Mouse (Mus musculus) yolk sac, embryonic 10.5 days (tissue): Measurements from ENCODE around the gene Add1.
A peak's percentile ranks its signal among the peaks of the same experiment; 100 is the strongest.
"Not testable (repeated sequence)": the region's sequence is repeated elsewhere in the genome, so short reads cannot be mapped to it uniquely, and the experiment has no call there.

ENCODE experiments used
- DNase-seq: peaks from one replicate; pipeline ENCODE4 v3.0.0-alpha.2; 2017; ENCODE audit warnings: low spot score

The Add1 gene

DNA sequence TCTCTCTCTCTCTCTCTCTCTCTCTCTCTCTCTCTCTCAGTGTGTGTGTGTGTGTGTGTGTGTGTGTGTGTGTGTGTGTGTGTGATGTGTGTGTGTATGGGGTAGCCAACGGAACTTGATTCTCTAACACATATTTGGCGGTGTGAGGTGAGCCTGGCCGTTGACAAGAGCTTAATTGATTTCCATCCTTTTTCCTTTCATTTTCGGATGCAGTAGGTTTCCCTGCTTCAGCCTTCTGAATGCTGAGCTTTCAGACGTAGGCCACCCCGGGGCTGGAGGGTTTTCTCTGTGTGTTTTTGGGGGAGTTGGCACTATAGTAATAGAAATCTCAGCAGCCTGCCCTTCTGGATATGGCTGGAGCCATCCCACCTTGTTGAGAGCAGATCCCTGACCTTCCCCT, 23.2 kb upstream of the Add1 start:
- DNase-seq, result no peak

DNA sequence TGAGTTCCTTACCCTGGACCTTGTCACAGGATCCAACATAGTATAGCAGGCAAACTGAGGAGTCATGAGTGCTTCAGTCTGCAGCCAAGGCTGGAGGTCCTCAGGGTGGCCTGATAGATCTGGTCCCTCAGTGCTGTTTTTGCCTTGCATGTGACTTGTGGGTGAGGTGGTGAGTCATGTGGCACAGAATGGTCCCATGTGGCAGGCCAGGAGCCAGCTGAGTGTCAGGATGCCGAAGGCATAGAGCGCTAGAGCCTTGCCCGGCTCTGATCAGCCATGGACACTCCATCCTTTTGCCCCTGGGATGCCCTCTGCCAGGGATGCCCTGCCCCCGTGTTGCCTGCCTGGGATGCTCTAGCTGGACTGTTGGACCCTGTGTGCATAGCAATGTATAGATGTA, 21.6 kb upstream of the Add1 start:
- no peak for DNase-seq

DNA sequence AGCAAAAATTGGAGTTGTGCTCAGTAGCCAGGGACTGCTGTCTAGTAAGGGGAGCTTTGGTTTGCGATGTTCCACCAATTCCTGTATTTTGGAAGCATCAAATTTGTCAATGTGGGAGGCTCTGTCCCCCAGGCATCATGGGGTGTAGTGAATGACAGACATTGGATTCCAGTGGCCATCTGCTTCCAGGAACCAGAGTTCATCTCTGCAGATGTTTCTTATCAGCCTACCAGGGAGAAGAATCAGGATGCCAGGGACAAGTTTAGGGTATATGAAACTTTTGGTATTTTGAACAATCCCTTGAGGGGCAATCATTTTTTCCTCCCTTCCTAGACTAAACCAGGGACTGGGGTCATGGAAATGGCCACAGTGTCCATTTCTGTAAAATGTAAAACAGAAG, 9.6 kb upstream of the Add1 start:
- no peak for DNase-seq

DNA sequence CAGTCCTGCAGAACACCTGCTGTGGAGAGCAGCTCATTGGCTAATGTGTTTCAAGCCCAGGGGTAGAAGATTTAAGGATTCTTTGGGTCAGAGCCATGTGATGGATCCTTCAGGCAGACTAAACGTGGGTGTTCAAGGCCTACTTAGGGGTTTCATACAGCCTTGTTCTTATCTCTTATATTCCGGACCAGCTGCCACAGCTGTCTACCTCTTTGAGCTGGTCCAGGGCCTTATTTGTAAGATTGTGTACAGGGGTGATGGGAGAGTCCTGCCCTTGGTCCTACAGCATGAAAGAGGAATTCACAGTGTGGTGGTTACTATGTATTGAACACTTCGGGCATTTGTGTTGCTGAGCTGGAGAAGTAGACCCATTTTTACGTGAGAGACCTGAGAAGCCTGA, 9.2 kb upstream of the Add1 start:
- no peak for DNase-seq

DNA sequence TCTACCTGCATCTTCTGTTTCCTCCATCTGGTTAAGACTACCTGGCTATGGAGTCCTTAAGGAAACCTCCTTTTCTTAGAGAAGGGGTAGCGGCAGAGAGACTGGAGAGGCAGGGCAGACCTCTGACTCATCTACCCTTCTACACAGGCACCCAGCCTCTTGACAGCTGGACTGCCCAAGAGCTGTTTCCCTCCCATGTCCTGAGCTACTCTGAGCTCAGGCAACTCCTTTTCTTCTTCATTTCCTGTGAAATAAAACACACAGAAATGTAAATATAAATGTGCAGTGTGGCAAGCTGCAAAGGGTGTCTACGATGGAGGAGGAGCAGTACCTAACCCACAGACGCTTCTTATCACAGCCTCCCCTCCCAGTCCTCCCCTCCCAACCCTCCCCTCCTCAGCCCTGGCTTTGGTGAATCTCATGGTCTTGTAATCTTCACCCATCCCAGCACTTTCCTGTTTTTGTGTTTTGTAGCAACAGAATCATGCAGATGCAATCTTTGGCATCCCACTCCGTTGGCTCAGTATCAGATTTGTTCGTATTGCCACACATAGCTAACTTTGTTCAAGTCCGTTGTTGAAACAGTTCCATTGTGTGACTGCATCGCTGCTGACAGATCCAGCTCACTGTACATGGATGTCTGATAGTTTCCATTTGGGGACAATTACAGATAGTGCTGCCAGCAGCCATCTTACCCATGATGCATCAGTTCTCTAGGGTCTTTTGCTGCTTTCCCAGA, 7.8 kb upstream of the Add1 start:
- DNase-seq, result no peak

DNA sequence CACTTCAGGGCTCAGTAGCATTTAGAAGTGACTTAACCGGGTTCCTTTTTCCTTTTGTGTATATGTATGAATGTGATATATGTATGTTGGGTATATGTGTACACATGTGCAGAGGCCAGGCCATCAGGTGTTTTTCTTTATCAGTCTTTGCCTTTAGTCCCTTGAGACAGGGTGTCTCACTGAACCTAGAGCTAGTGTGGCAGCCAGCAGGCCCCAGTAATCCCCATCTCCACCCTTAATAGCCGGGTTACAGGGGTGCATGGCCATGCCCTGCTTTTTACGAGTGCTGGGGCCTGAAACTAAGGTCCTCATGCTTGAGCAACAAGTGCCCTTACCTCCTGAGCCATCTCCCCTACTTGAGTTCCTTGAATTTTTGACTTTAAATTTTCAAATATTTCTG, 1.9 kb upstream of the Add1 start:
- no peak for DNase-seq

DNA sequence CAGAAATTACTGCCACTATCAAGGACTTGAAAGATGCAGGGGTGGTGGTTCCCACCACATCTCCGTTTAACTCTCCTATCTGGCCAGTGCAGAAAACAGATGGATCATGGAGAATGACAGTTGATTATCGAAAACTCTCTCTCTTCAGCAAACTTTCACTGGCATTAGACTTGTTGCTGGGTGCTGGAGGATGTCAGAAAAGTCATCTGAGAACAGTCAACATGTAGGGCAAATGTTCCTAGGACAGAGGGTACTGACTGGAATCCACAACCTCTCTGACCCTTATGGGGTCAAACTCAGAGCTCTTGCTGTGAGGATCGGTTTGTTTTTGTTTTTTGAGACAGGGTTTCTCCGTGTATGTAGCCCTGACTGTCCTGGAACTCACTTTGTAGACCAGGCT, 896 bp upstream of the Add1 start:
- not testable (repeated sequence) for DNase-seq

DNA sequence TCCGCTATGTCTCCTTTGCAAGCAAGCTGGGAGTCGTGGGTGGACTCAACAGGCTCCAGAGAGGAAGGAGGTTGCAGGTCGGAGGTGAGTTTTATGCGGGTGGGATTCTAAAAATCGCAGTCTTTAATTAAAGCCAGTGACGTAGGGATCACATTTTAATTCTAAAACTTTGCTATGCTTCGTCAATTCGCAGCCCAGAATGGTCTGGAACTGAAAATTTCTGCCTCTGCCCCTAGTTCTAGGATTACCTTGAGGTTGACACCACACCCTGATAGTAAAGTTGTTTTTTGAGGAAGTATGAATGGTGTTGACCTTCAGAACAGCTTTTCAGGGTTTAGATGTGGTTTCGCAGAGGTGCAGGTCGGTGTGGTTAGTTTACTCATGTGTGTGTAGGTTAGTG, 1.3 kb downstream of the Add1 start:
- no peak for DNase-seq

DNA sequence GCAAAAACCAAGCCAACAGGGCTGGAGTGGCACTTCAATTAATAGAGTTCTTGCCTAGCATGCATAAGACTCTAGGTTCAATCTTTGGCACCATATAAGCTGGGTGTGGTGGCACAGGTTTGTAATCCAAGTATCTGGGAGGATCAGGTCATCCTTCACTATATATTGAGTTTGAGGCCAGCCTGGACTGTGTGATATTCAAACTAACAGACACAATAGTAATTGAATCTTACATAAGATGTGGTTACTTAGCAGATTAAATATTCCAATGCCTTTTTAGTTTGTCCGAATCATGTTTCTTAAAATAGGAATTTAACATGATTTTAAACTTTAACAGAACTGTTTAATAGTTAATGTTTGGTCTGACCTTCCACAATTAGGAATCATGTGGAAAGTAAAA, 2.8 kb downstream of the Add1 start:
- DNase-seq, result no peak

DNA sequence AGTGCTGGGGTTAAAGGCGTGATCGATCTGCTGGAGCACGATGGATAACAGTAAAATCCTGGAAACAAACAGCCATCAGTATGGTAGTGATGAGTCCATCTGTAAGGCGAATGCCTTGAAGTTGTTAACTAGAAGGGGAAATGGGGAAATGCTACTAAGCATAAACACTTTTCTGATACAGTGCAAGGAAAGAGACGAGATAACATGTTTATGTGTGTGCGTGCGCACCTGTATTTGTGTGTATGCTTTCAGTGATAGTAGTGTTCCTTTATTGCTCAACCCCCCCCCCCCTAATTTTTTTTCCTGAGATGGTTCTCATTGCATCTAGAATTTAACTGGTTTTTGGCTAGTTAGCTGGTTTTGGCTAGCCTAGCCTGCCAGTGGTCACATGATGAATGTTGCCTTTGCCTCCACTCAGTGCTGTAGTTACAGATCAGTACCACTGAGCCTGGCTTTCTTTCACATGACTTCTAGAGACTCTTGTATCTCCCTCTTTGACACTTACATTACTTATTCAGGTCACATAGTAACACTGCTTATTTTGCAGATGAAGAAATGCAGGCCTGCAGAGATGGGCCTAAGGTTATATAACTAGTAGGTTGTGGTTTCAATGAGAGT, 4.7 kb downstream of the Add1 start:
- no peak for DNase-seq

DNA sequence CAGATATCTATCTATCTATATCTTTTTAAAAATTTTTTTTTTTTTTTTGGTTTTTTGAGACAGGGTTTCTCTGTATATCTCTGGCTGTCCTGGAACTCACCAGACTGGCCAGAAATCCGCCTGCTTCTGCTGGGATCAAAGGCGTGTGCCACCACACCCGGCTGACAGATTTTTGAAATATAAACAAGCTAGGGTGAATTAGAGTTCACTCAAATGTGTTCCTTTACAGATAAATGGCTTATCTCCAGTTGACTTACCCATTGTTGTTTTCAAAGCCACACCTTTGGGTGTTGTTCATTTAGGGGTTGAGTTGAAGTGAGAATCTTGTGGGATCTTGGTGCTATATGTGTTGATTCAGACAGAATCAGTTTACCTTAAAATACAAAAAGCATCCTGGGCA, 5.9 kb downstream of the Add1 start:
- DNase-seq, result no peak

DNA sequence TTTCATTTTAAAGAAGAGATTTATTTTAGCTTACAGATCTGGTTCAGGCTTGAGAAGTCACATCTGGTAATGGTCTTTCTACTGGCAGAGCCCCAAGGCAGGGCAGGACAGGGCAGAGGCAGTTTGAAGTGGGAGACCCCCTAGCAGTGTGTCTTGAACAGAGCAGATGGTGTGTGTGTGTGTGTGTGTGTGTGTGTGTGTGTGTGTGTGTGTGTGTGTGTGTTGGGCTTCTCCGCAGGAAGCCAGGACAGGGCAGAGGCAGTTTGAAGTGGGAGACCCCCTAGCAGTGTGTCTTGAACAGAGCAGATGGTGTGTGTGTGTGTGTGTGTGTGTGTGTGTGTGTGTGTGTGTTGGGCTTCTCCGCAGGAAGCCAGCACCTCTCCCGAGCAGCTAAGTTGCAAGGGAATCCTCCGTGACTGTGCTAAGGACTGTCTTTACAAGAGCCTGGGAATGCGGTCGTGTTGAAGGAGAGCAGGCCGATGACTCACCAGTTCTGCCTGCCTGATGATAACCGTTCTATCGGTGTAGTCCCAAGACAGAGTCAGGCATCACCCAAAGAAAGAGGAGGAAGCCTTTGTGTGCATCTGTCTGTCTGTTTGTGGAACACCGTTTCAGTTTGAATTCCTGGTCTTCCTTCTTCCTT, 8.3 kb downstream of the Add1 start:
- DNase-seq, result peak; percentile 67

DNA sequence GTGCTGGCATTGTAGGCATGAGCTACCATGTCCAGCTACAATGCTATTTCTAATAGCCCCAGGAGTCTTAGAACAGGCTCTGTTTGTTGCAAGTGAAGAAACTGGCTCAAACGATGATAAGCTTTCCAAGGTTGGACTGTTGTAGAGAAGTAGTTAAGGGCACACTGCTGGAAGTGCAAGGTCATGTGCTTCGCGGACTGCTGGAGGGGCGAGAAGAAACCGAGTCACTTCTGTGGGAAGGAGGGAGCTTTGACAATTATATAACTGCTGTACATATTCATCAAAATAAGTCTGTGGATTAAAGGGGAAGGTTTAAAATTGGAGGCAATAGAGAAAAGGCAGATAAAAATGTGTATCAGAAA, 8.8 kb downstream of the Add1 start:
- no peak for DNase-seq

DNA sequence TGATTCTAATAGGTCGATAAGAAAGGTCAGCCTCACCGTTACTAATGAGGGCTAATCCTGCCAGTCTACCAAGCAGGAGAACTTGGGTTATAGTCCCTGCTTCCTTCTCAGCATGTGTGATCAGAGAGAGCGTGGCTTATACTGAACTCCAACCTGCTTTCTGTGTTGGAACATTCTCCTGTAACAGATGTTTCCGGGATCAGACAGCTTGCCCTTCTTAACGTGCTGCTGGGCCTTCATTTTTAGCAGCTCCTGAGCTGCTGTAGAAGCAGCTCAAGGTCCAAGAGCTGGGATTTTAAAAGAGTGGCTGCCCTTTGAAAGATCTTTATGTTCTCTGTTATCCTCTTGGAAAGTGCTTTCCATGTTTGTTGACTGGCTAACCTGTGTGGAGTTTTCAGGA, 11.8 kb downstream of the Add1 start:
- DNase-seq, result no peak

DNA sequence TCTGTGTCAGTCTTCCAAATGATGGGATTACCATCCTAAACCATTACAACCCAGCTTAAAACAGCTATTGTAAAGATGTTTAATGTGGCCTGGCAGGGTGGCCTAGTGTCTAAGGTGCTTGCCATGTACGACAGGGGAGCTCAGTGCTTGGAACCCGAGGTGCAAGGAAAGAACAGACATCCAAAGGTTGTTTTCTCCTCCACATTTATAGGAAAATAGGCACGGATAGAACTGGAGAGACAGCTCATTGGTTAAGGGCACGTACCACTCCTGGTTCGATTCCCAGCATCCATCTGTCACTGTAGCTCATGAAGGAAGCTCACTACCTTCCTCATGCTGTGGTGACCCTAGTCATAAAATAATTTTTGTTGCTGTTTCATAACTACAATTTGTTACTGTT, 14.4 kb downstream of the Add1 start:
- no peak for DNase-seq

DNA sequence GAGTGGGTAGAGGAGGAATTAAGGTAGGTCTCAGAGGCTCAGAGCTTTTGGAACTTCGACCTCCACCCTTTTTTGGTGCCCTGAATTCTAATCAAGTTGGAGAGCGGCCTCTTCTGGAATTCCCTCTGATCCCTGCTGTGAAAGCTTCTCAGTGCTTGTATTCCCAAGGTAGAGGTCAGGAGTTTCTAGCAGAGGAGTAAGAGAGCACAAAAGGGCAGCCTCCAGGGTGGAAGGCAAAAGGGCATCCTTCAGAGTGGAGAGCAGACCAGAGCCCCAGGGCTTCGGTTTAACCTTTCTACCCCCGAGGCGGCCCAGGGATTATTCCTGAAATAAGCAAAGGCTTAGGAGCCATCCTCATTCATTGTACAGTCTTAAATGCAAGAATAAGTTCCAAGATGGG, 16.6 kb downstream of the Add1 start:
- no peak for DNase-seq

DNA sequence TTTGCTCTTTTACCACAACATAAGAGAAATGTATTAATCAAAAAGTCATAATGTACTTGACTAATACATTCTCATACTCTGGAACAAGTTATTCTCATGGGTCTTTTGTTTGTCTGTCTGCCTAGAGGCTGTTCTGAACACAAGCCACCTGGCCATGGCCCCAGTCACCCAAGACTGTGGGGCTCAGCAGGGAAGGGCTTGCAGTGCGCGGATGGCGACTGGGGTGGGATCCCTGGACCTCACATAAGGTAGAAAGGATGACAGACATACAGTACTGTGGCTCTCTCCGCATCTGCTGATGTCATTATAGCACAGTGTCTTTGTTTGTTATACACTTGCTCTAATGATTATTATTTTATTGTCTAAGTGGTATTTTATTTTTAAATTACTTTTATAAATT, 17.2 kb downstream of the Add1 start:
- DNase-seq, result no peak

DNA sequence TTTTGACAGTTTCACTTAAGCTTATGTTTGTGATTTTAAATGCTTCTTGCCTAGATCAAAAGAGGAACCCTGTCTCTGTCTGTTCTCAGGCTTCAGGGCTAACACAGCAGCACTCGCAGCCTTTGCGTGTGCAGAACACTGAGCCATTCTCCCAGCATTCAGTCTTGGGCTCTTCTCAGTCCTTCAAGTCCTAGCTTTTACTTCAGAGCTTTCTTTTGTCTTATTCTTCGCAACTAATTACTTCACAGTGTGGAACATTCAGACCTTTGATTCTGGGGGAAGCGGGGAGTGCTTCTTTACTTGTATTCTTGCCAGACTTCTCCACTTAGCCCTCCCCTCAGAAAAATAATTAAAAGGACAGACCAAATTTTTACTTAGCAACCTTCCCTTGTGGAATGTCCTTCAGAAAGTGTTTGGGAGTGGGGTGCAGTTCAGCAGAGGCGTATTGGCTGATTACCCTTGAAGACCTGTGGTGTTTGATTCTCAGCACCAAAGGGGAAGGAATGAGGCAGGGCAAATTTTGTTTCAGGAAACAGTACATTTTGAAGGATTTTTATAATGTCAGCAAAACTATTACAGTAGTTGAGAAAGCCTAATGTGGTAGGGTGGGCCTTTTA, 18.0 kb downstream of the Add1 start:
- no peak for DNase-seq

DNA sequence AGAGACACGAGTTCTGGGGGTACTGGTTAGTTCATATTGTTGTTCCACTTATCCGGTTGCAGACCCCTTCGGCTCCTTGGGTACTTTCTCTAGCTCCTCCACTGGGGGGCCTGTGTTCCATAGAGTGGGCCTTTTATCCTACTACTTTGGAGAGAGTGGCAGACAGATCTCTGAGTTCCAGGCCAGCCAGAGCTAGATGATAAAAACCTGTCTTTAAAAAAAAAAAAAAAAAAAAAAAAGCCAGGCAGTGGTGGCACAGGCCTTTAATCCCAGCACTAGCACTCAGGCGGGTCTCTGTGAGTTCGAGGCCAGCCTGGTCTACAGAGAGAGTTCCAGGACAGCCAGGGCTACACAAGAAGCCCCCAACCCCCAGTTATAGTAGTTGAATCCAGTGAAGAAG, 18.8 kb downstream of the Add1 start:
- DNase-seq, result not testable (repeated sequence)

DNA sequence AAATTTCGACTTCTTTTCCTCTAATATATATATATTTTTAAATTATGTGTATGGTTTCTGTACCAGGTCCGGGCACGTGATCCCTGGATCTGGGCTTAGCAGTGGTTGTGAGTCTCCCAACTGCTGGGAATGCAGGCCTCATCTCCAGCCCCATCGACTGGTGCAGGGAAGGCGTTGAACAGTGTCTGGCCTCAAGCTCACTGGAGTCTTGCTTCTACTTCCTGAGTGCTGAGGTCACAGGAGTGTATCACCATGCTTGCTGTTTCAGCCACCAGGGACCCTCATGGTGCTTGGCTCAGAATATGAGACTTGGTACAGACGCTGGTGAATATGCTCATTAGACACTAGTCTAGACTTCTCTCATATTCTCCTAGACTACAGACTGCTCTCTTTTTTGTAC, 19.2 kb downstream of the Add1 start:
- DNase-seq, result no peak

DNA sequence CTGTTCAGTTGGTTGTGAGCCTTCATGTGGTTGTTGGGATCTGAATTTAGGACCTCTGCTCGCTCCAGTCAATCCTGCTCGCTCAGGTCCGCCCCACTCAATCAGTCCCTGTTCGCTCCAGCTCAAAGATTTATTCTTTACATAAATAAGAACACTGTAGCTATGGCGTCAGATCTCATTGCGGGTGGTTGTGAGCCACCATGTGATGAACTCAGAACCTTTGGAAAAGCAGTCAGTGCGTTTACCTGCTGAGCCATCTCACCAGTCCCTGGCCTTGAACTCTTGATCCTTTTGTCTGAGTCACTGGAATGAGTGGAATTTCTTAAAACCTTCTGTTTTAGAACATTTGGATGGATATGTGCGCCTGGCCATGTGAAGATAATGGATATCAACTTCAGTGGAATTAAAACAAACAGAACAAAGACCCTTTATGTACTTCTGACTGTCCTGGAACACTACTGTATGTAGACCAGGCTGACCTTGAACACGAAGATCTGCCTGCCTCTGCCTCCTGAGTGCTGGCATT, 19.8 kb downstream of the Add1 start:
- DNase-seq, result no peak

DNA sequence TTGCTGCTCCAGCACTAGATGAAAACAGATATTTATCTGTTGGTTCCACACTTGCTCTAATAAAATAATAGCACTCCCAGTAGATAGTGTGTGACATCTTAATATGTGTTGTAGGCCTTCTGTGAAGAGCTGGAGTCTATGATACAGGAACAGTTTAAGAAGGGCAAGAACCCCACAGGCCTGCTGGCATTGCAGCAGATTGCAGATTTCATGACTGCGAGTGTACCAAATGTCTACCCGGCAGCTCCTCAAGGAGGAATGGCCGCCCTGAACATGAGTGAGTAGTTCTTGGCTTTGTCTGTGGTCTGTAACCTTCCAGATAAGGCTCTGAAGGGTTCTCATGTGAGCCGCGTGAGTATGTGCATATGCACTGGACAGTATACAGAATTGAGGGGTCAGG, 31.1 kb downstream of the Add1 start:
- DNase-seq, result no peak
